Mouse (Mus musculus) CH12.LX (cell line): ENCODE results near the gene Thoc6. TPM values are rescaled to one million over a fixed set of nuclear protein-coding genes. Genes with fewer than 3 reads are reported as not detected.
A peak's percentile ranks its signal among the peaks of the same experiment; 100 is the strongest.

ENCODE experiments used
- DNase-seq: peaks from one replicate; pipeline ENCODE4 v3.0.0-alpha.2; 2013; ENCODE audit errors: extremely low read depth
- H3K27ac ChIP-seq: 2 replicates; pipeline ENCODE4 v1.5.1; 2012; ENCODE audit warnings: low read depth, mild to moderate bottlenecking, control low read depth, moderate library complexity; ENCODE audit not compliant: insufficient read depth
- H3K27me3 ChIP-seq: replicated peaks from 2 replicates; pipeline ENCODE3; 2012; ENCODE audit warnings: inconsistent platforms
- H3K36me3 ChIP-seq, 2 experiments: replicated peaks in 1 of 2; 2 replicates each; pipeline versions ENCODE3 to v1.6.1; 2012; ENCODE audit warnings: inconsistent platforms in 1 of 2, low read length in 1 of 2, mild to moderate bottlenecking in 1 of 2, mixed read lengths in 1 of 2, moderate library complexity in 1 of 2; ENCODE audit not compliant: control insufficient read depth in 1 of 2, insufficient read depth in 1 of 2
- H3K4me1 ChIP-seq, 2 experiments: 2 replicates each; pipeline ENCODE4 v1.6.1; 2012; ENCODE audit warnings: inconsistent platforms in 1 of 2, moderate library complexity in 1 of 2; ENCODE audit not compliant: insufficient read depth in 2 of 2, control insufficient read depth in 1 of 2
- H3K4me2 ChIP-seq: 2 replicates; pipeline ENCODE4 v1.6.1; 2012; ENCODE audit warnings: low read depth, mild to moderate bottlenecking, control low read depth; ENCODE audit not compliant: poor library complexity, insufficient read depth, severe bottlenecking
- H3K4me3 ChIP-seq, 3 experiments: fragments of 150-350 bp in 1 of 3; sonication (generic) in 1 of 3; replicated peaks in 1 of 3; 2 replicates each; pipeline versions ENCODE3 to v1.5.1; 2011 to 2012; ENCODE audit warnings: low read depth in 2 of 3, low read length in 2 of 3, mild to moderate bottlenecking in 2 of 3, moderate library complexity in 2 of 3, control low read depth in 1 of 3, improper control_type of control experiment in 1 of 3, inconsistent platforms in 1 of 3, mixed read lengths in 1 of 3; ENCODE audit not compliant: poor library complexity in 1 of 3
- H3K79me2 ChIP-seq: replicated peaks from 2 replicates; pipeline ENCODE4 v1.6.1; 2012; ENCODE audit warnings: mild to moderate bottlenecking, moderate library complexity; ENCODE audit not compliant: control insufficient read depth, poor library complexity, insufficient read depth, severe bottlenecking; ENCODE audit errors: extremely low read depth
- H3K9ac ChIP-seq: 2 replicates; pipeline ENCODE4 v1.6.1; 2012; ENCODE audit warnings: low read depth, mild to moderate bottlenecking, control low read depth, moderate library complexity; ENCODE audit not compliant: insufficient read depth
- H3K9me3 ChIP-seq: replicated peaks from 2 replicates; pipeline ENCODE3; 2012; ENCODE audit warnings: low read length, inconsistent platforms, mixed read lengths
- BHLHE40 ChIP-seq: IDR thresholded peaks from 2 replicates; pipeline ENCODE4 v1.6.1; 2011; ENCODE audit warnings: mild to moderate bottlenecking, low read depth, low read length, improper control_type of control experiment
- CHD2 ChIP-seq: IDR thresholded peaks from 2 replicates; pipeline ENCODE4 v1.6.1; 2011; ENCODE audit warnings: low read length, improper control_type of control experiment
- CTCF ChIP-seq, 2 experiments: IDR thresholded peaks in 1 of 2; conservative IDR thresholded peaks in 1 of 2; 2 replicates each; pipeline ENCODE4 v1.5.1; 2011 to 2012; ENCODE audit warnings: low read depth in 2 of 2, low read length in 2 of 2, improper control_type of control experiment in 1 of 2, inconsistent platforms in 1 of 2, mild to moderate bottlenecking in 1 of 2, moderate library complexity in 1 of 2
- E2F4 ChIP-seq: IDR thresholded peaks from 2 replicates; pipeline ENCODE4 v1.6.1; 2011; ENCODE audit warnings: low read depth, low read length, improper control_type of control experiment; ENCODE audit not compliant: insufficient replicate concordance
- ELF1 ChIP-seq: IDR thresholded peaks from 2 replicates; pipeline ENCODE4 v1.6.1; 2014; ENCODE audit warnings: low read depth, mild to moderate bottlenecking, inconsistent platforms, low read length, improper control_type of control experiment
- EP300 ChIP-seq: IDR thresholded peaks from 2 replicates; pipeline ENCODE4 v1.6.1; 2011; ENCODE audit warnings: low read length, improper control_type of control experiment
- ETS1 ChIP-seq: conservative IDR thresholded peaks from 2 replicates; pipeline ENCODE4 v1.6.1; 2012; ENCODE audit warnings: low read depth, mild to moderate bottlenecking, inconsistent platforms, low read length, improper control_type of control experiment, moderate library complexity
- GABPA ChIP-seq: IDR thresholded peaks from 2 replicates; pipeline ENCODE4 v1.6.1; 2012; ENCODE audit warnings: low read depth, low read length, improper control_type of control experiment, inconsistent platforms; ENCODE audit not compliant: insufficient replicate concordance
- HCFC1 ChIP-seq: IDR thresholded peaks from 2 replicates; pipeline ENCODE4 v1.6.1; 2012; ENCODE audit warnings: low read depth, mild to moderate bottlenecking, inconsistent platforms, low read length, improper control_type of control experiment
- JUN ChIP-seq: IDR thresholded peaks from 2 replicates; pipeline ENCODE4 v1.6.1; 2011; ENCODE audit warnings: low read depth, mild to moderate bottlenecking, low read length, improper control_type of control experiment, moderate library complexity; ENCODE audit not compliant: insufficient read depth
- KAT2A ChIP-seq: IDR thresholded peaks from 2 replicates; pipeline ENCODE4 v1.6.1; 2012; ENCODE audit warnings: low read length, improper control_type of control experiment, inconsistent platforms; ENCODE audit not compliant: insufficient replicate concordance
- MAFK ChIP-seq: IDR thresholded peaks from 2 replicates; pipeline ENCODE4 v1.6.1; 2011; ENCODE audit warnings: low read length, improper control_type of control experiment; ENCODE audit not compliant: insufficient replicate concordance
- MAX ChIP-seq: IDR thresholded peaks from 2 replicates; pipeline ENCODE4 v1.6.1; 2011; ENCODE audit warnings: low read length, improper control_type of control experiment
- MAZ ChIP-seq: IDR thresholded peaks from 2 replicates; pipeline ENCODE4 v1.6.1; 2012; ENCODE audit warnings: low read depth, mild to moderate bottlenecking, inconsistent platforms, low read length, improper control_type of control experiment, moderate library complexity
- MEF2A ChIP-seq: IDR thresholded peaks from 2 replicates; pipeline ENCODE4 v1.6.1; 2014; ENCODE audit warnings: low read depth, mild to moderate bottlenecking, inconsistent platforms, low read length, improper control_type of control experiment, borderline replicate concordance
- MXI1 ChIP-seq: IDR thresholded peaks from 2 replicates; pipeline ENCODE4 v1.6.1; 2011; ENCODE audit warnings: mild to moderate bottlenecking, low read depth, low read length, improper control_type of control experiment
- NELFE ChIP-seq: IDR thresholded peaks from 2 replicates; pipeline ENCODE4 v1.6.1; 2011; ENCODE audit warnings: low read depth, low read length, improper control_type of control experiment
- NRF1 ChIP-seq: IDR thresholded peaks from 2 replicates; pipeline ENCODE4 v1.6.1; 2014; ENCODE audit warnings: low read depth, mild to moderate bottlenecking, inconsistent platforms, low read length, improper control_type of control experiment, moderate library complexity
- POLR2A ChIP-seq: IDR thresholded peaks from 2 replicates; pipeline ENCODE4 v1.6.1; 2011; ENCODE audit warnings: low read depth, mild to moderate bottlenecking, improper control_type of control experiment, low read length
- RCOR1 ChIP-seq: conservative IDR thresholded peaks from 2 replicates; pipeline ENCODE4 v1.6.1; 2012; ENCODE audit warnings: low read depth, mild to moderate bottlenecking, inconsistent platforms, low read length, improper control_type of control experiment
- SIN3A ChIP-seq: IDR thresholded peaks from 2 replicates; pipeline ENCODE4 v1.6.1; 2012; ENCODE audit warnings: low read length, improper control_type of control experiment, inconsistent platforms
- SMC3 ChIP-seq: IDR thresholded peaks from 2 replicates; pipeline ENCODE4 v1.6.1; 2011; ENCODE audit warnings: low read depth, low read length, improper control_type of control experiment
- TBP ChIP-seq: conservative IDR thresholded peaks from 2 replicates; pipeline ENCODE4 v1.6.1; 2011; ENCODE audit warnings: low read depth, low read length, improper control_type of control experiment
- TCF12 ChIP-seq: IDR thresholded peaks from 2 replicates; pipeline ENCODE4 v1.6.1; 2014; ENCODE audit warnings: low read depth, mild to moderate bottlenecking, inconsistent platforms, low read length, improper control_type of control experiment
- UBTF ChIP-seq: IDR thresholded peaks from 2 replicates; pipeline ENCODE4 v1.6.1; 2012; ENCODE audit warnings: low read depth, mild to moderate bottlenecking, inconsistent platforms, low read length, improper control_type of control experiment, moderate library complexity
- USF1 ChIP-seq: IDR thresholded peaks from 2 replicates; pipeline ENCODE4 v1.6.1; 2014; ENCODE audit warnings: low read depth, mild to moderate bottlenecking, inconsistent platforms, low read length, improper control_type of control experiment
- USF2 ChIP-seq: conservative IDR thresholded peaks from 2 replicates; pipeline ENCODE4 v1.6.1; 2011; ENCODE audit warnings: low read depth, low read length, improper control_type of control experiment
- ZMIZ1 ChIP-seq: IDR thresholded peaks from 2 replicates; pipeline ENCODE4 v1.6.1; 2012; ENCODE audit warnings: low read depth, mild to moderate bottlenecking, inconsistent platforms, low read length, improper control_type of control experiment
- ZNF384 ChIP-seq: IDR thresholded peaks from 2 replicates; pipeline ENCODE4 v1.6.1; 2012; ENCODE audit warnings: low read depth, low read length, improper control_type of control experiment, inconsistent platforms
- dilution Hi-C: fragments of 300-500 bp; cut with MboI; formaldehyde crosslinking; loops from 2 replicates; pipeline ENCODE4 v1.14.3; 2020; ENCODE audit warnings: low sequenced_read_pairs; ENCODE audit not compliant: extremely low pct_unique_long_range_greater_than_20kb, extremely low pct_ligation_motif_present
- in situ Hi-C: fragments of 300-500 bp; cut with MboI; formaldehyde crosslinking; loops from 3 replicates; pipeline ENCODE4 v1.14.3; 2019; ENCODE audit warnings: low sequenced_read_pairs, low pct_ligation_motif_present, low pct_unique_long_range_greater_than_20kb, mixed read lengths
- polyA plus RNA-seq: library from polyadenylated mRNA; unstranded; fragments of >175 nt; gene quantifications from 2 replicates; pipeline ENCODE4 v1.2.1, GENCODE M21; 2012; ENCODE audit warnings: low read depth; ENCODE audit not compliant: insufficient read length
- total RNA-seq, 2 experiments: library from RNA; depleted of rRNA; stranded (reverse); fragments of 300-350 nt in 1 of 2; fragments of >200 nt in 1 of 2; gene quantifications; 2 replicates each; pipeline ENCODE4 v1.2.3; 2012 to 2014

The Thoc6 gene
- total and polyA plus RNA-seq, 3 experiments: 37.4 to 41.4 (median 37.9) TPM

DNA sequence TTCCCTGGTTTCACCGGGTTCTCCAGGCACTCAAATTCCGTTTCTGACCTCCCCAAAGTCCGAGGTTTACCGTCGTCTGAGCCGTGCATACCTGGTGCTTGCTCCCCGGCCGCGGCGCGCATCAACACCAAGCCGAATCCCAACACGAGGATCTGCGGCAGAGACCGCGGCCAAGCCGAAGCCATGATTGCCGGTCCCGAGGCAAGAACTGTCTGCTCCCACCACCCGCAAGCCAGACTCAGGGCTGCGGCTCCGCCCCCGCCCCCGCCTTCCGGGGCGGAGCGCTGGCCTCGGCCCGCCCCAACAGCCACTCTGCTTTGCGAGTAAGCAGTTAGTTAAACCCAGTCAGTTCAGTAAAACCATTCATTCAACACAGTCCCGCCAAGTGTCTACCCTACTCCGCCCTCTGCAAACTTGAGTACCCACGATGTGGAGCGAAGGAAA lies 3.6 kb upstream of the Thoc6 start, which contains the start of gene Tnfrsf12a:
Gene Tnfrsf12a, minus strand, starts transcription at position 233 of the 444 bp plus-strand sequence.
- Histone ChIP-seq H3K79me2 (no peaks in the 10 kb centered on the region), H3K4me3 (peak within 1 kb of the TSS; percentile 51 to 73 (median 66)), H3K27ac (no peak within 1 kb of the TSS), H3K9me3 (no peaks in the 10 kb centered on the region), H3K27me3 (peaks cover 54% of the 10 kb centered on the region), H3K4me2 (peak within 1 kb of the TSS; percentile 69), H3K4me1 (peaks cover 14 to 42% of the 10 kb centered on the region in 2 experiments), H3K36me3 (no peaks in the 10 kb centered on the region), H3K9ac (peak within 1 kb of the TSS; percentile 39)
- in situ Hi-C loops (loop anchor here (10.0 kb wide), 1 partner anchor 48 kb away; the partner anchor contains the start of genes 1520401A03Rik and Pkmyt1), dilution Hi-C loops (no loop called here)
- peak; percentile 76 for DNase-seq
- TF ChIP-seq HCFC1 (no peak), BHLHE40 (no peak), ZMIZ1 (peak; percentile 88; the same call in 1 of the 2 replicates), ETS1 (no peak), POLR2A (peak; percentile 92), CHD2 (no peak), MEF2A (no peak), MXI1 (peak; percentile 36; the same call in 1 of the 2 replicates), TCF12 (peak; percentile 84), ELF1 (peak; percentile 64; the same call in 1 of the 2 replicates), NELFE (peak; percentile 79), E2F4 (0 out of 2 replicates have a peak, but pooled peaks have one; percentile 34), TBP (peak; percentile 67; the same call in 1 of the 2 replicates), KAT2A (no peak)

DNA sequence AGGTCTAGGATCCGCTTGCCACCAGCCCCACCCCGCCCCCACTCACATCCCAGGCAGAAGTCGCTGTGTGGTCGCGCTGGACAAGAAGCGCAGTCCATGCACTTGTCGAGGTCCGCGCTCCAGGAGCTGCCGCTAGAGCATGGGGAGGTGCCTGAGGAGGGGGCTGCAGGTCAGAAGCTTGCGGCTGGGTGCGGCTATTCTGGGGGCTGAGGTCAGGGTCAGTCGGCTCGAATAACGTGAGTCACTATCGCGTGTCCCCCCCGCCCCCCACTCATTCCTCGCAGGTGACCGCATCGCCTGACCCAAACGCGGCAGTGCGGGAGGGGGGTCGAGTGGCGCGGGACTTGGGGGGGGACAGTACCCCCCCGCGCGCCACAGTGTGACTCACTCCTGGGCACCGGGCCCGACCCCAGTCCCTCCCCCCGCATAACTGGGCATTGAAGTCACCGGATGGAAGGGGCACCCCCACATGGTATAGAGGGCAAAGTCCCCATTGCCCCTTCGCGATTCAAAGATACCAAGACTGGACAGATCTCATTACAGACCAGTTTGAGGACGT lies 2.9 kb upstream of the Thoc6 start:
- Histone ChIP-seq H3K4me1 (peaks cover 17 to 49% of the 10 kb centered on the region in 2 experiments), H3K27ac (no peak overlapping the region), H3K9ac (peak overlapping the region; percentile 39), H3K27me3 (peaks cover 47% of the 10 kb centered on the region), H3K4me2 (peak overlapping the region; percentile 69), H3K4me3 (peak overlapping the region; percentile 51 to 73 (median 66)), H3K9me3 (no peaks in the 10 kb centered on the region), H3K36me3 (no peaks in the 10 kb centered on the region), H3K79me2 (no peaks in the 10 kb centered on the region)
- in situ Hi-C loops: loop anchor here (10.0 kb wide), 1 partner anchor 48 kb away; the partner anchor contains the start of genes 1520401A03Rik and Pkmyt1
- dilution Hi-C loops: no loop called here
- DNase-seq: no peak
- TF ChIP-seq ZNF384 (no peak), TCF12 (no peak), HCFC1 (no peak; the same call in 1 of the 2 replicates), ZMIZ1 (no peak), MAX (no peak), MXI1 (0 out of 2 replicates have a peak, but pooled peaks have one; percentile 40), MAFK (no peak), NRF1 (no peak), POLR2A (no peak), CHD2 (no peak), ELF1 (no peak), SIN3A (peak; percentile 41; the same call in 1 of the 2 replicates), EP300 (no peak), USF2 (no peak), TBP (no peak), NELFE (no peak), USF1 (no peak), RCOR1 (no peak), MAZ (0 out of 2 replicates have a peak, but pooled peaks have one; percentile 14), JUN (no peak), KAT2A (no peak), GABPA (no peak), E2F4 (no peak), UBTF (no peak), CTCF (conservative IDR thresholded peaks at IDR 0.05 in 1 of 2, IDR thresholded peaks at IDR 0.05 in 1 of 2; ENCODE audit: low read depth in 2 of 2, low read length in 2 of 2) (no peak), SMC3 (no peak)
